Mouse (Mus musculus): ENCODE results near the gene Pgm2. TPM values are rescaled to one million over a fixed set of nuclear protein-coding genes. Genes with fewer than 3 reads are reported as not detected.

Pgm2 gene
- polyA plus RNA-seq, 1 experiment: 9.2 TPM

GRCm38 (mm10) chr5:64070742-64071476 is 21.8 kb upstream of the Pgm2 start:
- peak in 1 of 2 experiments; percentile 65 for DNase-seq (ENCODE audit: extremely low spot score in 1 of 2, low spot score in 1 of 2)

GRCm38 (mm10) chr5:64074455-64074854 is 18.3 kb upstream of the Pgm2 start:
- DNase-seq (ENCODE audit: extremely low spot score in 1 of 2, low spot score in 1 of 2): peak in 1 of 2 experiments; percentile 46

GRCm38 (mm10) chr5:64075506-64075905 is 17.2 kb upstream of the Pgm2 start:
- DNase-seq (ENCODE audit: extremely low spot score in 1 of 2, low spot score in 1 of 2): peak in 1 of 2 experiments; percentile 61

GRCm38 (mm10) chr5:64077353-64077752 is 15.4 kb upstream of the Pgm2 start:
- DNase-seq (ENCODE audit: extremely low spot score in 1 of 2, low spot score in 1 of 2): no peak

GRCm38 (mm10) chr5:64078740-64079461 is 13.8 kb upstream of the Pgm2 start:
- no peak for DNase-seq (ENCODE audit: extremely low spot score in 1 of 2, low spot score in 1 of 2)

- no peak for DNase-seq (ENCODE audit: extremely low spot score in 1 of 2, low spot score in 1 of 2)
Measured at GRCm38 (mm10) chr5:64079462-64079817, 13.3 kb upstream of the Pgm2 start.

- no peak for DNase-seq (ENCODE audit: extremely low spot score in 1 of 2, low spot score in 1 of 2)
Measured at GRCm38 (mm10) chr5:64083447-64084359, 9.0 kb upstream of the Pgm2 start.

GRCm38 (mm10) chr5:64085405-64085804 is 7.3 kb upstream of the Pgm2 start:
- no peak for DNase-seq (ENCODE audit: extremely low spot score in 1 of 2, low spot score in 1 of 2)

GRCm38 (mm10) chr5:64088740-64089139 is 4.0 kb upstream of the Pgm2 start:
- DNase-seq (ENCODE audit: extremely low spot score in 1 of 2, low spot score in 1 of 2): no peak

GRCm38 (mm10) chr5:64093349-64093871 is 660 bp downstream of the Pgm2 start:
- DNase-seq (ENCODE audit: extremely low spot score in 1 of 2, low spot score in 1 of 2): no peak

GRCm38 (mm10) chr5:64095342-64095993 is 2.7 kb downstream of the Pgm2 start:
- no peak for DNase-seq (ENCODE audit: extremely low spot score in 1 of 2, low spot score in 1 of 2)

GRCm38 (mm10) chr5:64101993-64102716 is 9.4 kb downstream of the Pgm2 start:
- DNase-seq (ENCODE audit: extremely low spot score in 1 of 2, low spot score in 1 of 2): no peak

- no peak for DNase-seq (ENCODE audit: extremely low spot score in 1 of 2, low spot score in 1 of 2)
Measured at GRCm38 (mm10) chr5:64102717-64103075, 9.9 kb downstream of the Pgm2 start.

- no peak for DNase-seq (ENCODE audit: extremely low spot score in 1 of 2, low spot score in 1 of 2)
Measured at GRCm38 (mm10) chr5:64107596-64108289, 15.0 kb downstream of the Pgm2 start.

- peak in 1 of 2 experiments; percentile 37 for DNase-seq (ENCODE audit: extremely low spot score in 1 of 2, low spot score in 1 of 2)
Measured at GRCm38 (mm10) chr5:64109217-64109616, 16.5 kb downstream of the Pgm2 start.

- DNase-seq (ENCODE audit: extremely low spot score in 1 of 2, low spot score in 1 of 2): no peak
Measured at GRCm38 (mm10) chr5:64112360-64112759, 19.6 kb downstream of the Pgm2 start.

- no peak for DNase-seq (ENCODE audit: extremely low spot score in 1 of 2, low spot score in 1 of 2)
Measured at GRCm38 (mm10) chr5:64114210-64114609, 21.5 kb downstream of the Pgm2 start.

GRCm38 (mm10) chr5:64117191-64117590 is 24.4 kb downstream of the Pgm2 start:
- DNase-seq (ENCODE audit: extremely low spot score in 1 of 2, low spot score in 1 of 2): no peak

- DNase-seq (ENCODE audit: extremely low spot score in 1 of 2, low spot score in 1 of 2): no peak
Measured at GRCm38 (mm10) chr5:64125783-64126182, 33.0 kb downstream of the Pgm2 start.
